Mouse (Mus musculus) C2C12 (cell line): Measurements from ENCODE around the gene Itpripl2.
A peak's percentile ranks its signal among the peaks of the same experiment; 100 is the strongest.

Experiments used
- CEBPB ChIP-seq: IDR thresholded peaks from one replicate; pipeline ENCODE4 v1.6.1; 2011; ENCODE audit warnings: low read depth, mild to moderate bottlenecking, control low read depth, moderate library complexity
- CTCF ChIP-seq: IDR thresholded peaks from one replicate; pipeline ENCODE4 v1.5.1; 2011; ENCODE audit not compliant: control insufficient read depth, insufficient read depth, insufficient read length
- FOSL1 ChIP-seq: IDR thresholded peaks from one replicate; pipeline ENCODE4 v1.8.0; 2011; ENCODE audit warnings: mild to moderate bottlenecking, low read length; ENCODE audit not compliant: poor library complexity, insufficient read depth, severe bottlenecking
- MAX ChIP-seq: IDR thresholded peaks from one replicate; pipeline ENCODE4 v1.6.1; 2011; ENCODE audit warnings: mild to moderate bottlenecking, control low read depth
- MYOD1 ChIP-seq: IDR thresholded peaks from one replicate; pipeline ENCODE4 v1.6.1; 2011; ENCODE audit warnings: low read depth; ENCODE audit not compliant: control insufficient read depth, insufficient read length
- MYOG ChIP-seq: IDR thresholded peaks from one replicate; pipeline ENCODE4 v1.6.1; 2011; ENCODE audit not compliant: control insufficient read depth, insufficient read length; ENCODE audit errors: extremely low read depth
- USF1 ChIP-seq: IDR thresholded peaks from one replicate; pipeline ENCODE4 v1.6.1; 2011; ENCODE audit warnings: low read depth, mild to moderate bottlenecking, control low read depth, moderate library complexity

DNA sequence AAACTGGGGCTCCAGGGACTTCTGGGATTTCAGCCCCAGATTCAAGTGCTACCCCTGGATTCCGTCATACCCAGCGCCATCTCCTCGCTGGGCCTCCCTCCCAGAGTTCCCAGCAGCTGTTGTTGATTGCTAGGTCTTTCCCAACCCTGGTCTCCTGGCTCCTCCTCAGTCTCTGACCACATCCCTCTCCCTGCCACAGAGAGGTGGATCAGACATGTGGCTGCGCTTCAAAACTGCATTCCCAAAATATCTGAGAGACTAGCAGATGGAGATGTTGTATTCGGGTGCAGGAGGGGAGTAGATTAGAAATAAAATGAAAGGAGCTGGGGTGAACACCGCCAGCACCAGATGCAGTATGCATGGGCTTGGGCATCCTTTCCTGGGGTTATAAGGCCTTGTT lies 50.2 kb downstream of the Itpripl2 start:
- TF ChIP-seq CTCF: no peak
- peak; percentile 27 for TF ChIP-seq MAX
- TF ChIP-seq CEBPB: peak; percentile 73
- TF ChIP-seq MYOG: no peak
- no peak for TF ChIP-seq USF1
- TF ChIP-seq MYOD1: no peak
- TF ChIP-seq FOSL1: no peak
